Mouse (Mus musculus) midbrain, embryonic 10.5 days (tissue): ENCODE measurements at regions not wholly inside any gene's neighbourhood (a gene's known extent, or its start where the extent isn't known, plus 50 kb on each side); places are given as distances from the start of the nearest gene placed in this dataset.

Source experiments
- DNase-seq: peaks from one replicate; pipeline ENCODE4 v3.0.0-alpha.2; 2017; ENCODE audit warnings: low spot score
- H3K27ac ChIP-seq: fragments of 300-500 bp; sonication (generic); replicated peaks from 2 replicates; pipeline ENCODE4 v1.5.1; 2016; ENCODE audit warnings: mild to moderate bottlenecking
- H3K27me3 ChIP-seq: fragments of 300-500 bp; sonication (generic); 2 replicates; pipeline ENCODE4 v1.6.1; 2016; ENCODE audit warnings: low read depth, mild to moderate bottlenecking; ENCODE audit not compliant: poor library complexity, severe bottlenecking
- H3K36me3 ChIP-seq: fragments of 300-500 bp; sonication (generic); 2 replicates; pipeline ENCODE4 v1.6.1; 2016; ENCODE audit warnings: mild to moderate bottlenecking, moderate library complexity
- H3K4me1 ChIP-seq: fragments of 300-500 bp; sonication (generic); 2 replicates; pipeline ENCODE4 v1.6.1; 2016
- H3K4me3 ChIP-seq: fragments of 300-500 bp; sonication (generic); 2 replicates; pipeline ENCODE4 v1.5.1; 2016; ENCODE audit warnings: mild to moderate bottlenecking, moderate library complexity
- H3K9me3 ChIP-seq: fragments of 300-500 bp; sonication (generic); replicated peaks from 2 replicates; pipeline ENCODE4 v1.6.1; 2016; ENCODE audit warnings: mild to moderate bottlenecking
- WGBS: fragments of 180-500 bp; shearing (Covaris S2); methylation state at CpG from one replicate; pipeline ENCODE4 v1.1.7; 2016; 5-methylcytosine and 5-hydroxymethylcytosine counted together

GRCm38 (mm10) chr13:5540321-5540720, 321.0 kb upstream of the Klf6 start:
- no peaks in the 10 kb centered on the region for H3K9me3 ChIP-seq
- 50% methylated on average over 1 of the region's 1 CpGs for WGBS
- H3K27me3 ChIP-seq: no peaks in the 10 kb centered on the region
- DNase-seq: no peak
- no peaks in the 10 kb centered on the region for H3K36me3 ChIP-seq
- no peak overlapping the region for H3K4me3 ChIP-seq
- no peaks in the 10 kb centered on the region for H3K4me1 ChIP-seq
- H3K27ac ChIP-seq: no peak overlapping the region

DNA sequence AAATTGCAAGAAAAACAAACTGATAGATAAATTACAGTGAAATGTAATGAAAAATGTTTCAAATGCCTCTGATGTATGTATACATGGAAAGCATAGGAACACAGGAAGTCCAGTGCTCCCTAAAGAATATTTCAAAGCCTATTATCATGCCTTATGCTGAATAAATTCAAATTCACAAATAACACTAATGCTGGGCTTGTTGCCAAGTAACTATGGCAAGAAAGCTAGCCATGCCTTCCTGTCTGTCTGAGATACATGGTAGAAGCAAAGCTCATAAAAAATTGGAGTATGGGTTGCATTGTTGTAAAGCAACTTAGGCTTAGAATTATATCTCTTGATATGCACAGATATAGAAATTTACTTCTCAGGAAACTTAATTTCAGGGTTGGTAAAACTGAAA, 315.8 kb upstream of the Klf6 start:
- Histone ChIP-seq H3K36me3 (no peaks in the 10 kb centered on the region), H3K27ac (no peak overlapping the region), H3K27me3 (no peaks in the 10 kb centered on the region), H3K4me3 (no peak overlapping the region), H3K9me3 (no peaks in the 10 kb centered on the region), H3K4me1 (no peaks in the 10 kb centered on the region)
- DNase-seq: no peak

GRCm38 (mm10) chr13:5546011-5546410, 315.3 kb upstream of the Klf6 start:
- Histone ChIP-seq H3K4me1 (no peaks in the 10 kb centered on the region), H3K27ac (no peak overlapping the region), H3K9me3 (no peaks in the 10 kb centered on the region), H3K27me3 (no peaks in the 10 kb centered on the region), H3K4me3 (no peak overlapping the region), H3K36me3 (no peaks in the 10 kb centered on the region)
- no peak for DNase-seq
- WGBS: 97% methylated on average over 2 of the region's 2 CpGs

DNA sequence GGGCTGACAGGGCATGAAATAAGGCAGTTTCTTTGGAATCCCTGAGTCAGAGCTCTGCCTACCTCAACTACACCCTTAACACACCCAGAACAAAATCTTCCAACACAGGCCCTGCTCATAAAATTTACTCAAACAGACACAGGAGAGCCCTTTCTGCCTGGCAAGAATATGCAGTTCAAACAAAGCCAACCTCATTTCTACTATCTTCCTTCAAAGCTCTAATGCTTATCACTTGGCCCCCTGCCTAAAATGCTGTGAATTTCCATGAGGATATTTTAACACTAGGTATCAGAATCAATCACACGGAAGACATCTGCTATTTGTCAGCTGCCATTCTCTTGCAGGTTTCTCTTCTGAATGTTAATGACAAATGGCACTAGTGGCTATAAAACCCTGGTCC, 314.3 kb upstream of the Klf6 start:
- 95% methylated on average over 1 of the region's 1 CpGs for WGBS
- DNase-seq: no peak
- H3K27ac ChIP-seq: no peak overlapping the region
- no peaks in the 10 kb centered on the region for H3K4me1 ChIP-seq
- no peak overlapping the region for H3K4me3 ChIP-seq
- no peaks in the 10 kb centered on the region for H3K27me3 ChIP-seq
- H3K36me3 ChIP-seq: no peaks in the 10 kb centered on the region
- no peaks in the 10 kb centered on the region for H3K9me3 ChIP-seq

GRCm38 (mm10) chr13:5548768-5549167, 312.5 kb upstream of the Klf6 start:
- no peaks in the 10 kb centered on the region for H3K27me3 ChIP-seq
- 93% methylated on average over 1 of the region's 1 CpGs for WGBS
- no peaks in the 10 kb centered on the region for H3K36me3 ChIP-seq
- no peaks in the 10 kb centered on the region for H3K4me1 ChIP-seq
- no peak overlapping the region for H3K27ac ChIP-seq
- DNase-seq: no peak
- H3K9me3 ChIP-seq: no peaks in the 10 kb centered on the region
- no peak overlapping the region for H3K4me3 ChIP-seq

DNA sequence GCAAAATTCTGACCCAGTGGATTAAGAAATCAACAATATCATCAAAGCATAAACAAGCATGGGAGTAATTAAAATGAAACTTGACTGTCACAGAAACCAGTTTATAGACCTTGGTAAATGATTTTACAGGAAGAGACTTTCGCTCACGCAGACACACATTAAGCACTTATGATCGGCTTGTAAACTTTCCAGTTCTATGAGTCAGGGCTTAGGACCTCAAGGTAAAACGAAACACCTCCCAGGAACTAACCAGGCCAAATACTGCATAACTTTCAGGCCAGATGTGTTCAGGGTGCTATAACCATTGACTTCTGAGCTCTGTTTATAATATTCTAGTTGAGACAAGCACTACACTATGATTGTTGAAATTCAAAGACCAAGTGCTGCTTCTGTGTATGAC, 312.1 kb upstream of the Klf6 start:
- no peaks in the 10 kb centered on the region for H3K36me3 ChIP-seq
- H3K4me1 ChIP-seq: no peaks in the 10 kb centered on the region
- 93% methylated on average over 4 of the region's 4 CpGs for whole genome bisulfite sequencing
- no peaks in the 10 kb centered on the region for H3K9me3 ChIP-seq
- no peak overlapping the region for H3K27ac ChIP-seq
- no peaks in the 10 kb centered on the region for H3K27me3 ChIP-seq
- DNase-seq: no peak
- no peak overlapping the region for H3K4me3 ChIP-seq

GRCm38 (mm10) chr13:5549747-5550146, 311.5 kb upstream of the Klf6 start:
- H3K4me1 ChIP-seq: no peaks in the 10 kb centered on the region
- WGBS: 93% methylated on average over 7 of the region's 7 CpGs
- H3K36me3 ChIP-seq: no peaks in the 10 kb centered on the region
- no peaks in the 10 kb centered on the region for H3K9me3 ChIP-seq
- H3K27ac ChIP-seq: no peak overlapping the region
- no peaks in the 10 kb centered on the region for H3K27me3 ChIP-seq
- no peak for DNase-seq
- no peak overlapping the region for H3K4me3 ChIP-seq

DNA sequence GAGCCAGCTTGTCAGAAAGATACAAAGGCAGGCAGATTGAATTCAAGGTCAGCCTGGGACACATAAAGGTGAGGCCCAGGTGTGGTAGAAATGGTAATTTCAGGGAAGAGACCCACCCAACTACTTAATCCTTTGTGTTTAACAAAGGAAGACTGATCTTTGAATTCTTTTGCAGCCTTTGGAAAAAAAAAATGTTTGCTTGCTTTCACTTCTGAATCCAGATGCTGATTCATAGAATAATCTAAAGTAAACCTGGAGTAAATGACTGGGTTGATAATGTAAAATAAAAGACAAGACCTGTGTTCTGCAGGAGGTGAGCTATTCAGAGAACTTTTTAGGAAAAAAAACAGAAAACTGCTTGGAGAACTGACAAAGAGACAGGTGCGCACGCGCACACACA, 310.9 kb upstream of the Klf6 start:
- no peaks in the 10 kb centered on the region for H3K4me1 ChIP-seq
- no peaks in the 10 kb centered on the region for H3K36me3 ChIP-seq
- H3K4me3 ChIP-seq: no peak overlapping the region
- H3K27me3 ChIP-seq: no peaks in the 10 kb centered on the region
- no peak for DNase-seq
- no peaks in the 10 kb centered on the region for H3K9me3 ChIP-seq
- H3K27ac ChIP-seq: no peak overlapping the region
- WGBS: 97% methylated on average over 3 of the region's 3 CpGs

DNA sequence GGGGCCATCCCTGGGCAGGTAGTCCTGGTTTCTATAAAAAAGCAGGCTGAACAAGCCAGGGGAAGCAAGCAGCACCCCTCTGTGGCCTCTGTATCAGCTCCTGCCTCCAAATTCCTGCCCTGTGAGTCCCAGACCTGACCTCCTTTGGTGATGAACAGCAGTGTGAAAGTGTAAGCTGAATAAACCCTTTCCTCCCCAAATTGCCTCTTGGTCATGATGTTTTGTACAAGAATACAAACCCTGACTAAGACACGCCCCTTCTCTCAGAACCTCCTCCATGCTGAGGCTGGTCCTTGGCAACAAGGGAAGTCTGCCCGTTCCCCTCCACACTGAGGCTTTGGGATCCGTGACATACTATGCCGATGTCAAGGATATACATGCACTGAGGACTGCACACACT, 310.2 kb upstream of the Klf6 start:
- no peaks in the 10 kb centered on the region for H3K4me1 ChIP-seq
- WGBS: 87% methylated on average over 4 of the region's 4 CpGs
- DNase-seq: no peak

GRCm38 (mm10) chr13:5553461-5553860, 307.8 kb upstream of the Klf6 start:
- Histone ChIP-seq H3K27ac (no peak overlapping the region), H3K4me3 (no peak overlapping the region), H3K9me3 (no peaks in the 10 kb centered on the region), H3K36me3 (no peaks in the 10 kb centered on the region), H3K27me3 (no peaks in the 10 kb centered on the region), H3K4me1 (no peaks in the 10 kb centered on the region)
- no peak for DNase-seq

More for the DNA sequence above, 310.2 kb upstream of the Klf6 start:
- Histone ChIP-seq H3K36me3 (no peaks in the 10 kb centered on the region), H3K4me3 (no peak overlapping the region), H3K27me3 (no peaks in the 10 kb centered on the region), H3K9me3 (no peaks in the 10 kb centered on the region), H3K27ac (no peak overlapping the region)

DNA sequence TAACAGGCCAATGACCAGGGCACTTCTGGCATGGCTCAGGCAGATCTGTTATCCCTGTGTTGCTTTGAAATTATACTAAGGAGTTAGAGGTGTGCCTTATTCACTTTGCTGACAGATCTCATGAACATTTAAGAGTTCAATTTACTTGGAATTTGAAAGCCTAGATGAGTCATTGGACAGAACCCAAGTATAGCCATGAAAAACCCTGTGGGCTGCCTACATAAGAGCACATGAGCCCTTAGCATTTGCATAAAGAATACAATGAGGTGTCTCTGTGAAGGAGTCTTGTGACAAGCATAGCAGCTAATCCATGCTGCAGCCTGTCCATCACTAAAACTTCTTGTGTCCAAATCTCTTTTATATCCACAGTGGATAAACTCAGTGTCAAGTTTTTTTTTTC, 303.2 kb upstream of the Klf6 start:
- H3K4me1 ChIP-seq: no peaks in the 10 kb centered on the region
- no peak for DNase-seq

GRCm38 (mm10) chr13:5566479-5566878, 294.8 kb upstream of the Klf6 start:
- no peaks in the 10 kb centered on the region for H3K27me3 ChIP-seq
- H3K36me3 ChIP-seq: no peaks in the 10 kb centered on the region
- H3K27ac ChIP-seq: no peak overlapping the region
- no peaks in the 10 kb centered on the region for H3K4me1 ChIP-seq
- no peaks in the 10 kb centered on the region for H3K9me3 ChIP-seq
- no peak for DNase-seq
- 86% methylated on average over 2 of the region's 2 CpGs for WGBS
- no peak overlapping the region for H3K4me3 ChIP-seq

More for the DNA sequence above, 303.2 kb upstream of the Klf6 start:
- no peaks in the 10 kb centered on the region for H3K27me3 ChIP-seq
- H3K4me3 ChIP-seq: no peak overlapping the region
- no peaks in the 10 kb centered on the region for H3K36me3 ChIP-seq
- no peaks in the 10 kb centered on the region for H3K9me3 ChIP-seq
- no peak overlapping the region for H3K27ac ChIP-seq

- H3K4me3 ChIP-seq: no peak overlapping the region
- no peaks in the 10 kb centered on the region for H3K4me1 ChIP-seq
- H3K36me3 ChIP-seq: no peaks in the 10 kb centered on the region
- no peak for DNase-seq
- 93% methylated on average over 2 of the region's 2 CpGs for WGBS
- H3K27me3 ChIP-seq: no peaks in the 10 kb centered on the region
- H3K9me3 ChIP-seq: no peaks in the 10 kb centered on the region
- no peak overlapping the region for H3K27ac ChIP-seq
Measured at GRCm38 (mm10) chr13:5566896-5567295, 294.4 kb upstream of the Klf6 start.

GRCm38 (mm10) chr13:5569579-5569978, 291.7 kb upstream of the Klf6 start:
- no peaks in the 10 kb centered on the region for H3K36me3 ChIP-seq
- 93% methylated on average over 1 of the region's 1 CpGs for WGBS
- H3K4me1 ChIP-seq: no peaks in the 10 kb centered on the region
- H3K27me3 ChIP-seq: no peaks in the 10 kb centered on the region
- no peak for DNase-seq
- no peak overlapping the region for H3K4me3 ChIP-seq
- H3K9me3 ChIP-seq: no peaks in the 10 kb centered on the region
- no peak overlapping the region for H3K27ac ChIP-seq
